Mouse (Mus musculus): ENCODE results near the gene Hnrnpa1. TPM values are rescaled to one million over a fixed set of nuclear protein-coding genes. Genes with fewer than 3 reads are reported as not detected.
A peak's percentile ranks its signal among the peaks of the same experiment; 100 is the strongest.

The Hnrnpa1 gene
- polyA plus RNA-seq (2016; fragmentation: Nextera tagmentation; extraction: Ambion mirVana): 584 and 591 TPM in 2 replicates

DNA sequence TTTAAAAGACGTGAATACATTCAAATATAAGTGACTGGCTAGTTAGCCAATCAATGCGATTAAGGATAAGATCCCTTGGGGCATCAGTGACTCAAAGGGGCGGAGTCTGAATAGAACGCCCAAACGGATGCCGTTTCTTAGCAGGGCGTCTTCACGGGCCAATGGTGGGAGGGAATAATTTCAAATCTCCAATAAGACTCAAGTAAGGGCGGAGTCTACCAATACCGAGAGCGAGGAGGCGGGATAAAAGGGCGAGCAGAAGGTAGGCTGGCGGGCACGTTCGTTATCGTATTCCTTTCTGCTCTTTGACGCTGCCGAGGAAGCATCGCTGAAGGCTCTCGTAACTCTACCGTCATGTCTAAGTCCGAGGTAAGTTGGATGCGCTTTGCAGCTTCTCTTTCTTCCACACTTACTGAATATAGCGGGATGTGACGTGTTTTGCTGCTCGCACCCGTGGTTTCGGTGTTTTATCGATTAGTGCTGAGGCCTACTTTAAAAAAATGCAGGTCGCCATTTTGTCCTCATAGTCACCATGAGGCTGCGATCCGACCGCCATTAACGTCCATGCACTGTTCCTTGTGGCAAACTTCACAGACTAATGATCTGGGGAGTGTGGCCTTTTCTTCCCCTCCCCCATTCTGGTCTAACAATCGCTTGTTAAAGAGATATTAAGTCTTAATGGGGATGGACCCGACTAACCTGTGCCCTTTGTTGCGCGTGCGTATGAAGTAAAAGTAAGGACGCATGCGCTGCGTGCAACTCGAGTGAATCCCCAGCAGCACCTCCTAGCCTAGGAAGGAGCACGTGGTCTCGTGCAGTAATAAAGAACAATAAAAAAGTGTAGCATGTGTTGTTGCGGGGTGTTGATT lies at the start of gene Hnrnpa1:
TSS of gene Hnrnpa1 (plus strand) at position 273 of the 869 bp plus-strand sequence.
- Histone ChIP-seq H3K27ac (peak within 1 kb of the TSS; percentile 94), H3K9me3 (replicated peaks) (no peaks in the 10 kb centered on the region), H3K27me3 (replicated peaks) (no peaks in the 10 kb centered on the region), H3K4me3 (peak within 1 kb of the TSS; percentile 88), H3K4me2 (peak within 1 kb of the TSS; percentile 91), H3K4me1 (peaks cover 60% of the 10 kb centered on the region), H3K9ac (peak within 1 kb of the TSS; percentile 87), H3K36me3 (peaks cover 63% of the 10 kb centered on the region)
- WGBS (ENCODE audit: insufficient replicate concordance): under 1% methylated on average over 47 of the region's 47 CpGs
- peak; percentile 83 for ATAC-seq

DNA sequence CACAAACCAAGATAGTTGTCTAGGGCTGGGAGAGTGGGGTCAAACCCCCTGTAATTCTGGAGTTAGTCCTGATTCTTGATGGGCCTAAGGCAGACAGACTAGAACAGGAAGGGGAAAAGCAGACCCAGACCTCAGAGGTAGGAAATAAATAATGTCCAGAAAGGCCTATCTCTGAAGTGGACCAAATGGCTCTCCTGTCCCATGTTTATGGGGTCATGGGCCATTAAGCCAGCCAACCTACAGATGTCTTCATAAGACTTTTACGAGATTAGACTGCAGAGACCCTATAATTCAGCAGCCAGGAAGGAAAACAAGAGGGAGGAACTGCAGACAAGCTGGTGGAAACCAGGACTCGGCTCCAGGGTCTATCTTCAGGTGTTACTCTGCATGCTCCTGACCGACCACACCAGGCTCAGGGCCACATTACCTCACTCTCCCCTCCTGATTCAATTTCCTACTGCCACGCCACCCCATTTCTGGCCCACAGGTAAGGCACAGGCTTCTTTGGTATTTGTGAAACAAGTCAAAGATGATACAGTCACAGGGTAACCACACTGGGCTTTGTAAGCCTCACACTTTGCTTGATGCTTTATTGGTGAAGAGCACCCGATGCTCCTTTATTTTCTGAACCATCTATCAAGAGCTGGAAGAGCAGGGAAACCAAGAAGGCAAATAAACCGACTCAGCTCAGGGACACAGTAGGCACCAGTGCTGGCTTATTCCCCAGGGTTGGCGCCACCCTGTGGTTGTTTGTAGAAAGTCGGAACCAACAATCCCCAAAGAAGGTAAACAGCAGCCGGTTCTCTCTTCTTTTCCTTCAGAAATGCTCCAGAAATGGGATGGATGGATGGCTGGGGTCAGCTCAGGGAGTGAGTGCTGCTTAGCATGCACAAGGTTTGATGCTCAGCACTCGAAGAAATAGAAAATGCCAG lies 49.4 kb upstream of the Hnrnpa1 start:
- WGBS (ENCODE audit: insufficient replicate concordance): 63% methylated on average over 10 of the region's 10 CpGs
- peaks cover 58% of the 10 kb centered on the region for H3K36me3 ChIP-seq
- ATAC-seq: no peak; the same call in 1 of the 2 replicates

DNA sequence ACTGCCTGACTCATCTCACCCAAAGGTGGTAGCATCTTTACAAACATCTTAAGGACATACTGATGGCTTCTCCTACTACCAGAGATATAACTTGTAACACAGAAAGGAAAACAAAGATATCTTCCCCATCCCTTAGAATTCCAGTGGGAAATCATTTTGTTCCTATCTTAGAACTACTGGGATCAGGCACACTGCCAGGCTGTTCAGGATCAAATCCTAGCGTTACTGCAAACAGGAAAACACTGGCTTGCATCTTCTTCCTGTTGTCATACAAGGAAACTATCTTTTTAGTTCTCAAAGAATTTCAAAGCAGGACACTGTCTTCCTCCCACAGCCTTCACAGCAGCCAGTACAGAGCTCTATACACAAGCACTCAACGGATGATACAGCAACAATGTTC lies 46.6 kb upstream of the Hnrnpa1 start:
- H3K27me3 ChIP-seq (replicated peaks): no peaks in the 10 kb centered on the region
- H3K27ac ChIP-seq: no peak overlapping the region
- H3K9ac ChIP-seq: no peak overlapping the region
- ATAC-seq: no peak
- WGBS (ENCODE audit: insufficient replicate concordance): 75% methylated on average over 2 of the region's 2 CpGs
- H3K9me3 ChIP-seq (replicated peaks): no peaks in the 10 kb centered on the region
- H3K4me3 ChIP-seq: no peak overlapping the region
- no peaks in the 10 kb centered on the region for H3K4me1 ChIP-seq
- no peak overlapping the region for H3K4me2 ChIP-seq
- peaks cover 86% of the 10 kb centered on the region for H3K36me3 ChIP-seq

More for the DNA sequence above, 49.4 kb upstream of the Hnrnpa1 start:
- H3K4me2 ChIP-seq: no peak overlapping the region
- H3K27me3 ChIP-seq (replicated peaks): no peaks in the 10 kb centered on the region
- no peak overlapping the region for H3K4me3 ChIP-seq
- H3K27ac ChIP-seq: no peak overlapping the region
- H3K9ac ChIP-seq: no peak overlapping the region
- no peaks in the 10 kb centered on the region for H3K4me1 ChIP-seq
- H3K9me3 ChIP-seq (replicated peaks): no peaks in the 10 kb centered on the region

DNA sequence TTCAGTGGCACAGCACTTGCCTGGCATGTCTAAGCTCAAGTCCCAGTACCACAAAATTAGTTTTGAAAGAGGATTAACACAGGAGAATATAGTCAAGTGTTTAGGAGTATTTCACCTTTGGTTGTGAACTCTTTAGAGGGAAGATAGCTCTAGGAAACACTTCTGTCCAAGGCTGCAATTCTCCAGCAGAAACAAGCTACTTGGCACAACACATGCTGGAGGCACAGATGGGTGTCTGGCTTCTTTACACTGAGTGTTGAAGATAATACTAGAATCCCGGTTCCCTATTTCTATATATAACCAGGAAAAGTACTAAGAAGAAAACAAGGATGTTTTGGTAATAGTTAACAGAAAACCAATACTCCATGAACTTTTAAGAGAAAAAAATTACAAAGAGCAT lies 43.4 kb upstream of the Hnrnpa1 start:
- WGBS (ENCODE audit: insufficient replicate concordance): 75% methylated on average over 1 of the region's 1 CpGs
- no peaks in the 10 kb centered on the region for H3K4me1 ChIP-seq
- no peak for ATAC-seq
- no peak overlapping the region for H3K4me3 ChIP-seq
- no peak overlapping the region for H3K27ac ChIP-seq
- no peak overlapping the region for H3K4me2 ChIP-seq
- H3K27me3 ChIP-seq (replicated peaks): no peaks in the 10 kb centered on the region
- no peak overlapping the region for H3K9ac ChIP-seq
- H3K36me3 ChIP-seq: peaks cover 99% of the 10 kb centered on the region
- no peaks in the 10 kb centered on the region for H3K9me3 ChIP-seq (replicated peaks)

DNA sequence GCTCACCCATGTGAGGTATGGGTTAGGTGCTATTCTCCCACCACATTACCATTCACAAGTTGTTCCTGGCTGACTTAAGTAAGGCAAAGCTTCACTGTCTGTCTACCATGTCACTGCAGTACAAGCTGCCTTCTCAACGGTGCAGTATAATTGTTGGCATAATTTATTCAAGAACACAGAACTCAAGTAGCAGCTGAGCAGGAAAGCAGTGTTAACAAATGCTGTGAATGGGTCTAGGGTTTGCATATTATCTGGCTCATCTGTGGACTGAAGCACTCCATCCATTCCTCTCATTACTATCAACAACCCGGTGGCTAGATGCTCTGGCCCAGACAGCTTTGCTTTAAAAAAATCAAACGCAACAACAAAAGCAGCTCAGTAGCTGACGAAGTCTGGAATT lies 42.4 kb upstream of the Hnrnpa1 start:
- peaks cover 99% of the 10 kb centered on the region for H3K36me3 ChIP-seq
- no peaks in the 10 kb centered on the region for H3K27me3 ChIP-seq (replicated peaks)
- H3K9me3 ChIP-seq (replicated peaks): no peaks in the 10 kb centered on the region
- no peak overlapping the region for H3K4me3 ChIP-seq
- no peak for ATAC-seq
- H3K9ac ChIP-seq: no peak overlapping the region
- H3K4me1 ChIP-seq: no peaks in the 10 kb centered on the region
- H3K27ac ChIP-seq: no peak overlapping the region
- H3K4me2 ChIP-seq: no peak overlapping the region
- 86% methylated on average over 4 of the region's 4 CpGs for WGBS (ENCODE audit: insufficient replicate concordance)

DNA sequence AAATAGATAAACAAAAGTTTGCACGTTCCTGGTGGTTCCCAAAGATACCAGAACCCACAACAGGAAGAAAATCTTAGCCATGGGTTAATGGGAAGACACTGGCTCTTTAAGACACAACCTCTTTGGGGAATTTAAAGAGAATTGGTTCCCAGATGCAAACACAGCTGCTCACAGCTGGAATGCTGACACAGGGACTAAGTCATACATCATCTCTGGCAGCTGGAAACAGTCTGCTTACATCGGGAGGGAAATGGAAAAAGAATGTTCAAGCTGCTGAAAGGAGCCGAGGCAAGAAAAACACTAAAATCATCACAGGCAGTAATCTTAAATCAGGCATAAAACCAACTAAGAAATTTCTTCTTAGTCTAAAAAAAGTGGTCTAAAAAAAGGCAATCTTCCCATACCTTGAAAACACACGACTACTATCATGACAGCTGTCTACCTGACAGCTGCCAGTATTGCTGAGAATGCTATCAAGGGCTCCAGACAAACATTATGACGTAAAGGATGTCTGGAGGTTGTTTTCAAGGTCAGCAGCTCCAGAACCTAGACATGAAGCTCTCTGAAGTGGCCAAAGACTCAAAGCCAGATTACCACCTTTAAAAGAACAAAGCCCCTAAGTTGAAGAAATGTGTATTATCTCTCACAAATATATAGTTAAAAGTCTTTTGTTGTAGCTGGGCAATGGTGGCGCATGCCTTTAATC lies 38.0 kb upstream of the Hnrnpa1 start:
- Histone ChIP-seq H3K4me1 (no peaks in the 10 kb centered on the region), H3K36me3 (peaks cover 98% of the 10 kb centered on the region), H3K27me3 (replicated peaks) (no peaks in the 10 kb centered on the region), H3K4me3 (no peak overlapping the region), H3K9me3 (replicated peaks) (no peaks in the 10 kb centered on the region), H3K4me2 (no peak overlapping the region), H3K9ac (no peak overlapping the region), H3K27ac (no peak overlapping the region)
- ATAC-seq: no peak
- WGBS (ENCODE audit: insufficient replicate concordance): 66% methylated on average over 6 of the region's 6 CpGs

DNA sequence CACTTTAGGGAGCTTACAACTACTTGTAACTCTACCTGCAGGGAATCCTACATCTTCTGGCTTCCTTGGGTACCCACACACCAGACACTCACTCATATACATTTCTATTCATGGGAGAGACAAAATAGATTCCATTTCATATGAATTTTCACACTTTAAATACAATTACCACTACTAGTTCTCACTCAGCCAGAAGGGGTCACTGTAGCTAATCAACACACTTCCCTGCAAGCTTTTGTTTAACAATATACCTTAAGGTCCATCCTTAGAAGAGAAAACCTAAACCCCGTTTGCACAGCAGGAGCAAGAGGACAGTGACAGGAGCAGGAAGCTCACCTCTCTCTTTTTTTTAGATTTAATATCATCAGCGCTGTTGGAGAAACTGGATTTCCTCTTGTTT lies 35.1 kb upstream of the Hnrnpa1 start:
- 72% methylated on average over 2 of the region's 2 CpGs for WGBS (ENCODE audit: insufficient replicate concordance)
- Histone ChIP-seq H3K27me3 (replicated peaks) (no peaks in the 10 kb centered on the region), H3K27ac (no peak overlapping the region), H3K9ac (no peak overlapping the region), H3K4me1 (no peaks in the 10 kb centered on the region), H3K9me3 (replicated peaks) (no peaks in the 10 kb centered on the region), H3K4me3 (no peak overlapping the region), H3K36me3 (peaks cover 98% of the 10 kb centered on the region), H3K4me2 (no peak overlapping the region)
- ATAC-seq: no peak

DNA sequence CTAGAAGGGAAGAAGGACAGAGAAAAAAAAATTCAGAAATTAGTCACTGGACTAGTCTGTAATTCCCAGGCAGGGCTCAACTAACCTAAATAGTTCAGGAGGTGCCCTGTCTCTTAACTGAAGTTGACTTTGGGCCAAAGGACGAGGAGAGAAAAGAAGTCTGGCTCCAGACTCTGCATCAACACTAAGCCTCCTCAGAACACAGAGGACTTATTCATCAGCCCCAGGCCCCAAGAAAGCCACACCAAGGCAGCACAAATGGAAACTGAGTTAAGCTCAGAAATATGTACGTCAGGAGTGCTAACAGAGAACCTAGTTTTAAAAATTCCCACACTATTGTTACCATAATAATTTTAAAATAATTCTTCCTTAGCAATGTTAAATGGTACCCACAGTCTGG lies 26.1 kb upstream of the Hnrnpa1 start:
- peaks cover 54% of the 10 kb centered on the region for H3K36me3 ChIP-seq
- H3K27ac ChIP-seq: peak overlapping the region; percentile 30; the same call in 1 of the 2 replicates
- no peak for ATAC-seq
- H3K9ac ChIP-seq: no peak overlapping the region
- peak overlapping the region; percentile 32; the same call in 1 of the 2 replicates for H3K4me2 ChIP-seq
- H3K9me3 ChIP-seq (replicated peaks): no peaks in the 10 kb centered on the region
- H3K4me1 ChIP-seq: peaks cover 40% of the 10 kb centered on the region
- no peaks in the 10 kb centered on the region for H3K27me3 ChIP-seq (replicated peaks)
- 77% methylated on average over 2 of the region's 2 CpGs for WGBS (ENCODE audit: insufficient replicate concordance)
- H3K4me3 ChIP-seq: no peak overlapping the region

DNA sequence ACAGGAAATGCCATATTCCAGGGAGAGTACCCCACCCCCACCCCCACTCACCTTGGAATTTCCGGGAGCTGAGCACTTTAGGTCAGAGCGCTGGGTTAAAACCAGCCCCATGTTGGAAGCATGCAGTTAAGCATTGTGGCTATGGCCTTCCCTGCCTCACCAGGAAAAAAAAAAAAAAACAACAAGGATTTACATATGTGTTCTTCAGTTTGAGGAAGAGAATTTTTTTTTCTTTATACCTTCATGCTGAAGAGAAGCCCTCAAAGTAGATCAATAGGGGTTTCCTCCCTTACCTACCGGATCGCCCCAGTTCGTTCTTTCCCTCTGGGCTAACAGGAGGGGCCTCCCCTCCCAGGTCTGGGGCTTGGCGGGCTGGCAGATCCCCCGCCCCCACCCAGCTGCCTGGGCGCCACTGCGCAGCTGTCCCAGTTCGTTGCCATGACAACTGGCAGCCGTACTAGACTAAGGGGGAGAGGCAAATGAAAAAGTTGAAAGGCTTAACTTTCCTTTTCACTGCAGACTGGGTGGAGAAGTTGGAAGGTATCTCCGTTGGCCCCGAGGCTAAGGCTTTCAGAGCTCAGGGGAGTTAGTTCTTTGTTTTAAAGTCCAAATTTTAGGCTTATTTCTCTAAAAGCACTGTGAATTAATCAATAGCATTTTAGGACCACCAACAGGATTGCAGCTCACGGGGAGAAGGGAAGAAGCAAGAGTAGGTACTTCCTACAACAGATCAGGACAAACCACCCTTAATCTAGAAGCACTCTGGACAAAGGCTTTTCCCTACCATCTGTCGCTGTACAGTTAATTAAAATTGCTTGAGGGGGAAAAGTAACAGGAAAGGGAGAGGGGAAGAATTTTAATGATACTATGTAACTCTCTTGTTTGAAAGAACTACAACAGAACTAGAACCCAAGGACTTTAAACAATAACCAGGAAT lies 25.0 kb upstream of the Hnrnpa1 start:
- peak overlapping the region; percentile 22 for H3K4me3 ChIP-seq
- H3K9me3 ChIP-seq (replicated peaks): no peaks in the 10 kb centered on the region
- H3K4me2 ChIP-seq: peak overlapping the region; percentile 54
- no peaks in the 10 kb centered on the region for H3K27me3 ChIP-seq (replicated peaks)
- H3K4me1 ChIP-seq: peaks cover 40% of the 10 kb centered on the region
- peaks cover 50% of the 10 kb centered on the region for H3K36me3 ChIP-seq
- peak overlapping the region; percentile 69 for H3K27ac ChIP-seq
- peak; percentile 79 for ATAC-seq
- peak overlapping the region; percentile 44 for H3K9ac ChIP-seq
- 7% methylated on average over 15 of the region's 15 CpGs for WGBS (ENCODE audit: insufficient replicate concordance)

DNA sequence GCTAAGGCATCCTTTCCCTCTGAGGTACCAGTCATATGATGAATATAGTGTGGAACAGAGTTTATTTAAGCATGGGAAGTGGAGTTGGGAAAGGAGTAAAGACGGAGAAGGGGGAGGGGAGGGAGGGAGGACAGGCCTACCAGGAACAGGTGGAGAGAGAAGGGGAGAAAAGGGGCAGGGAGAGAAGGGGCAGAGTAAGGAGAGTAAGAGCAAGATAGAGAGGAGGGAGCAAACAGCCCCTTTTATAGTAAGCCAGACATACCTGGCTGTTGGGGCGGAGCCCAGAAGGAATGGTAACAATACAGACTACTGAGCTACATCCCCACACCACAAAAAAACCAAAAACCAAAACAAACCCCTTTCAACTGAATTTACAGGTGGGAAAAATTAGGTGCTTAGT lies 24.2 kb upstream of the Hnrnpa1 start:
- WGBS (ENCODE audit: insufficient replicate concordance): 48% methylated on average over 2 of the region's 2 CpGs
- Histone ChIP-seq H3K4me1 (peaks cover 44% of the 10 kb centered on the region), H3K36me3 (peaks cover 50% of the 10 kb centered on the region), H3K9ac (peak overlapping the region; percentile 44; the same call in 1 of the 2 replicates), H3K9me3 (replicated peaks) (no peaks in the 10 kb centered on the region), H3K4me2 (peak overlapping the region; percentile 54), H3K27ac (peak overlapping the region; percentile 69; the same call in 1 of the 2 replicates), H3K4me3 (peak overlapping the region; percentile 11; the same call in 1 of the 2 replicates), H3K27me3 (replicated peaks) (no peaks in the 10 kb centered on the region)
- ATAC-seq: no peak

Data from liver, embryonic 12.5 days (tissue).